Mouse (Mus musculus) thymus, postnatal 25 days (tissue): ENCODE measurements at regions not wholly inside any gene's neighbourhood (a gene's known extent, or its start where the extent isn't known, plus 50 kb on each side); places are given as distances from the start of the nearest gene placed in this dataset.

Experiments used
- DNase-seq: peaks from one replicate; pipeline ENCODE4 v3.0.0; 2022

DNA sequence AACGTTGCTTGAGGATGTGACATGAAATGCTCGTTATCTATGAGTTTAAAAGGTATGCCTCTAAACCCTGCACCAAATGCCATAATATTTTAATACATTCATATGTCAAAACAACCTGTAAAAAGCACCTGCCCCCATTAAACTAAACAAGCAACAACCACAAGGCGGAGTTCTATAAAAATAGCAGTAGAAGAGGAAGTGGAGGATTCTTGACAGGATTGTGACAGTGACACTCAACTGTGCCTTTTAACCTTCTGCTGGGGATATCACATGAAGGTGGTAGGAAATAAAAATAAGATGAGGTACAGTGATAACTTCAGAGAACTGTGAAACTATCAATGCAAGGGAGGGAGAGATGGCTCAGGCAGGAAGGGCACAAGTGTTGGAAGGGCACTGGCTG is 58.6 kb upstream of the Dbx2 start:
- DNase-seq, result no peak

DNA sequence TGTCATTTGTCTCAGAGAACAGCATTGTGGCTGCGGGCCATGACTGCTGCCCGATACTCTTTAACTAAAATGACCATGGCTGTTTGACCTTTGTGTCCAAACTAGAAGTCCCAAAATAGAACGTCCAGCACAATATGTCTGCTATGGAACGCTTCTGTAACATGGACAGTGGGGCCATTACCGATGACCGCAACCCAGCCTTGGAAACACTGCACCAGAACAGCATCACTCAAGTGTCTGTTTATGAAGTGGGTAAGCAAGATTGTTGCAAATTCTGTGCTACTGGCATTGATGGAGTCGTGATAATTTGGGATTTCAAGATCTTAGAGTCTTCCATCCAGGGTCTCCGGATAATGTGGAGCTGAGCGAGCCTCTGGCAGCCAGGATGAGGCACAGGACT is 60.2 kb upstream of the Dbx2 start:
- DNase-seq, result no peak

DNA sequence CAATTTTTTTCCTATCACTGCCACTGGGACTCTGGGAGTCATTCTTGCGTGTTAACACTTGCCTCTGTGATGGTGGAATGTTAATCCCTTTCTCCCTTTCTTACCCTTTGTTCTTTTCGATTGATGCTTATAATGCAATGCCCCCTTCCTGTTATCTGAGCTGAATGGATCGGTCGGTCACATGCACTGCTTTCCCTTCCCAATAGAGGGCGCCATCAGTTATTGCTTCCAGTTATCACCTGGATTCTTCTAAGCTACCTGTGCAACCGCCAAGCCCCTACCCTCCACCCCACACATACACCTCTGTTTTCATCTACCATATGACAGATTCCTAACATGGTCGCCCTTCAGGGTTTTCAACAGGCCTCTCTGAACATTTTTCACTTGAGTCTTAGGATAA is 66.9 kb upstream of the Ano6 start:
- DNase-seq, result peak; percentile 64

DNA sequence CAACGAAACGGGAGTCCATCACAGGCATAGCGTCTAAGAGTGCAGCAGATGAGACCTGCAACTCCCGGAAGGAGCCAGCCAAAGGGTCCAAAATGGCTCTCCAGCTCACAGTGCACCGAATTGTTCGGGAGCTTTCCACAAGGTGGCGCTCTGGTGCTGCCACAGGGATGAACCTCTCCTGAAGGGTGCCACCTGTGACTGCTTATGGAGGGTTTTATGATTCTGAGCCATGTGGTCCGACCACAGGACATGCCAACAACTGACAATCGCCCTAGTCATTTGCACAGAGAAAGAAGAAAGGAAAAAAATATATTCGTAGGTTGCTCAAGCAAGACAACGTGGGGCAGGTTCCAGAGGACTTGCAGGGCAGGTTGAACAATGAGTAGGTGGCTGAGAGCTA is 64.8 kb upstream of the Ano6 start:
- peak; percentile 97 for DNase-seq

DNA sequence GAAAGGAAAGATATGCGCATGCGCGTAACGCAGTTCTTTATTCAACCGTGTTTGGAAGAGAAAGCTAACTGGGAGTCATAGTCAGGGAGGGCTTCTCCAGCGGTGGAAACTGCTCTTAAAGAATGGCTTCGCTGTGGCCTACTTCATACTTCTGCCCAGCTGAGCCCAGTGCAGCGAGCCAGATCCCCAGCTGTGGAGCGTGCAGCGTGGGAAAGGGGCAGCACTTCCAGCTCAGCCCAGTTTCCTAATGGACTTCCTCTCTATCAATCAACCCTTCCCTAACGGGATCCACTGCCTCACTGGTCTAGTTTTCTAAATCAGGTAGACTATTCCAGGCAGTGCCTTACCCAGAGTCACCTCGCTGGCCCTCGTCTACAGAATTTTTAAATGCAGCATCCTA is 64.1 kb upstream of the Ano6 start:
- no peak for DNase-seq

DNA sequence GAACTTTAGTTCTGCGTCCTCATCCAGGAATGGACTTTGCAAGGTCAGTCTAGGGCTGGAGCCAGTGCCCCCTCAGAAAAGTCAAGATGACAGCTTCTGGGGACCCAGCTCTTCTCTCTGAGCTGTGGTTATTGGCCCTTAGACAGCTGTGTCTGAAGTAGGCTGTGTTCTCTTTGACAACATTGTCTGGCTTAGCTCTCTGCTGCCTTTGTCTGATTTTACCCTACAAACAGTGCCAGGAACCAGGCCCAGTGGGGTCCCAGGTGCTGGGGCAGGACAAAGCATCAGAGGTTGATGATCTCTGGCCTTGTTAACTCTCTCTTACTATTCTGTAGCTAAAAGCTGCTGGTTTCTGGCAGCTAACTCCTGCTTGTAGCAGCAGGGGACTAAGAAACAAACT is 54.9 kb upstream of the Ano6 start:
- DNase-seq, result peak; percentile 48
